Mouse (Mus musculus) left cerebral cortex, adult 2 months (tissue): Measurements from ENCODE around the gene Icmt. TPM values are rescaled to one million over a fixed set of nuclear protein-coding genes. Genes with fewer than 3 reads are reported as not detected.

Experiments used
- DNase-seq, 2 experiments: peaks; one replicate each; pipeline ENCODE4 v3.0.0; 2021 to 2022; ENCODE audit warnings: low spot score in 2 of 2, mixed read lengths in 1 of 2; ENCODE audit errors: extremely low spot score in 1 of 2
- H3K27ac ChIP-seq: fragments of 200-600 bp; 2 replicates; pipeline ENCODE4 v1.8.1; 2022
- H3K4me3 ChIP-seq: fragments of 200-600 bp; 2 replicates; pipeline ENCODE4 v1.8.1; 2022
- CTCF ChIP-seq: fragments of 200-600 bp; IDR thresholded peaks from 2 replicates; pipeline ENCODE4 v1.8.1; 2022; ENCODE audit warnings: antibody characterized with exemption, mild to moderate bottlenecking, moderate library complexity
- intact Hi-C: fragments of 180-260 bp; cut with DNase I; formaldehyde crosslinking; loops from one replicate; pipeline ENCODE4 v1.15.1; 2025
- total RNA-seq, 2 experiments: library from RNA; stranded (reverse); gene quantifications; 2 replicates each; pipeline ENCODE4 v1.2.3; 2021

Gene Icmt
- total RNA-seq, 2 experiments from 2014 or later, result 49.8 to 54.3 TPM

GRCm38 (mm10) chr4:152266236-152266895, 30.7 kb upstream of the Icmt start:
- intact Hi-C loops, result no loop called here
- DNase-seq, result peak in 1 of 2 experiments; percentile 53
- TF ChIP-seq CTCF, result no peak
- Histone ChIP-seq H3K4me3 (no peak overlapping the region), H3K27ac (no peak overlapping the region)

GRCm38 (mm10) chr4:152267748-152268369, 29.2 kb upstream of the Icmt start:
- Histone ChIP-seq H3K4me3 (no peak overlapping the region), H3K27ac (no peak overlapping the region)
- no peak for TF ChIP-seq CTCF
- intact Hi-C loops, result no loop called here
- no peak for DNase-seq

DNA sequence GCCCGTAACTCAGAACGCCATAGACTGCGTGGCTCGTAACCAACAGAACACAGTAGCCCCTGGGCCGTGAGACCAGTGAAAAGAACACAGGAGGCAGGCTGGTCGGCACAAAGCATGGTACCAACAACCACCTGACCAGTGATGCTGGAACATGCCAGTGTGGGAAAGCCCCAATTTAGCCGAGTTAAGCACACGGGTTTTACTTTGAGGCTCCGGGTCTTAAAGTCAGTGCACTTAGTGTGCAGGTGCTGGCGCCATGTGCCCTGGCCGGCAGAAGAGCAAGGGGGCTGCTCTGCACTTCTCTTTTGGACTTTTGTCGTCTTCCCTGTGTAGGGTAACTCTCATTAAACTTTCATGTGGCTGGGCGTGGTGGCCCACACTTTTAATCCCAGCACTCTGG, 27.1 kb upstream of the Icmt start:
- intact Hi-C loops, result no loop called here
- Histone ChIP-seq H3K4me3 (no peak overlapping the region), H3K27ac (no peak overlapping the region)
- DNase-seq, result no peak
- TF ChIP-seq CTCF, result no peak

GRCm38 (mm10) chr4:152270599-152270998, 26.4 kb upstream of the Icmt start:
- DNase-seq, result no peak
- Histone ChIP-seq H3K27ac (no peak overlapping the region), H3K4me3 (no peak overlapping the region)
- intact Hi-C loops, result no loop called here
- no peak for TF ChIP-seq CTCF

GRCm38 (mm10) chr4:152271334-152271733, 25.7 kb upstream of the Icmt start:
- Histone ChIP-seq H3K27ac (no peak overlapping the region), H3K4me3 (no peak overlapping the region)
- no peak for TF ChIP-seq CTCF
- intact Hi-C loops, result no loop called here
- no peak for DNase-seq

DNA sequence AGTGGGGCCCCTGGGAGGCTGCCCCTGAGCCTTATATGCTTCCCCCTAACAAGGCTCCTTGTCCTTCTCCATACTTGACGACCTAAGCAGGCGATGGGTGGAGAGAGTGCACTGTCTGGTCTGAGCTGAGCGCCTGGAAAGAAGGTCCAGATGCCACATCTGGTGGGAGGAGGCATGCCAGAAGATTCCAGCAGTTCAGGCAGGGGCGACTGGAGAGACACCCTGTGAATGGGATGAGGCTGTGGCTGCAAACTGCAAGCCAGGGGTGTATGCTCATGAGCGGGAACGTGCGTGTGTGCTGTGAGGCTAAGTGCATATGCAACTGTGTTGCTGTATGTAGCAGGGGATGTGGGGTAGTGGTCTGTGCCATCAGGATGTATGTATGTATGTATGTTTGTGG, 25.0 kb upstream of the Icmt start:
- no peak for TF ChIP-seq CTCF
- intact Hi-C loops, result loop anchor here (2.0 kb wide), 1 partner anchor 45 kb away; no protein-coding TSS in a partner anchor
- DNase-seq, result no peak
- H3K27ac ChIP-seq, result no peak overlapping the region
- no peak overlapping the region for H3K4me3 ChIP-seq

DNA sequence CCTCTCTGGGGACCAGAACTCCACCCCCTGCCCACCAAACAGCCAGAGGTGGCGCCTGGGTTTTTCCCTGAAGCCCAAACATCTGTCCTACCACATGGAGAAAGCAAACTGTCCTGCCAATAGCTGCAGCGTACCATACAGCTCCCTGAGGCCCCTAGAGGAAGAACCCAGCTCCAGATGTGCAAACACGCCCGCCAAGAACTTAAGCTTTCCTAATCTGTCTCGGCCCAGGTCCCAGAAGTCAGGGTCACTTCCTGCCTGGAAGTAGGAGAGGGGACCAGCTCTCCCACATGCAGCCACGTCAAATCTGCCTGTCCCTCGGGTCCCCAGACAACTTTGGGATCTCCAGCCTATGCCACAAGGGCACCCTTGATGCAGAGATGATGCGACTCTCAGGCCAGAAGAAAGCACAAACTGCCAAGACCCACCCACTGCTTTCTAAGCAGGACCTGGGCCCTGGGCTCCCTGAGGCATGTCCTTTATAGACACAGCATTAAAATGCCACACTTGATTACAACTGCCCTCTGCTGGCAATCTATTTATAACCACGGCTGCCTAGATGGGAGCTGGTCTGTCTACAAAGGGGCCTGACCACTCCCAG, 24.5 kb upstream of the Icmt start:
- Histone ChIP-seq H3K27ac (no peak overlapping the region; the same call in 1 of the 2 replicates), H3K4me3 (no peak overlapping the region)
- peak; percentile 29 for TF ChIP-seq CTCF
- intact Hi-C loops, result loop anchor here (2.0 kb wide), 1 partner anchor 46 kb away; no protein-coding TSS in a partner anchor
- DNase-seq, result no peak

DNA sequence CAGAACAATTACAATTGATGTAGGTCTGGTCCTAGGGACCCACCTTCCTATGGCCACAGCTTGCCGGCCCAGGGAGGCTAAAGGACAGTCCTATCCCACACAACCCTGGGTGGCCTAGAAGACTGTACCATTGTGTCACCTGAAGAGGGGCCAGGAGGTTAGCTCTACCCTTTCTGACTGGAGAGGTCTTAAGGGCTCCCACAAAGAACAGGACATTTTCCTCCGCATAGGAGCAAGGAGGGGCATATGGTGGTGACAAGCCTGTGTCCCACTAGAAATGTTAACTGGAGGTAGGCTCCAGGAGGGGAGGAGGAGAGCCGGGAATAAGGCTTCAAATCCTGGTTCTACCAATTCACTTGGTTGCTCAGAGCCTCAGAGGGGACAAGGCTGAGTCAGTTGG, 23.8 kb upstream of the Icmt start:
- peak overlapping the region; percentile 58 for H3K27ac ChIP-seq
- intact Hi-C loops, result loop anchor here (2.0 kb wide), 1 partner anchor 46 kb away; no protein-coding TSS in a partner anchor
- no peak for TF ChIP-seq CTCF
- H3K4me3 ChIP-seq, result no peak overlapping the region
- DNase-seq, result no peak

DNA sequence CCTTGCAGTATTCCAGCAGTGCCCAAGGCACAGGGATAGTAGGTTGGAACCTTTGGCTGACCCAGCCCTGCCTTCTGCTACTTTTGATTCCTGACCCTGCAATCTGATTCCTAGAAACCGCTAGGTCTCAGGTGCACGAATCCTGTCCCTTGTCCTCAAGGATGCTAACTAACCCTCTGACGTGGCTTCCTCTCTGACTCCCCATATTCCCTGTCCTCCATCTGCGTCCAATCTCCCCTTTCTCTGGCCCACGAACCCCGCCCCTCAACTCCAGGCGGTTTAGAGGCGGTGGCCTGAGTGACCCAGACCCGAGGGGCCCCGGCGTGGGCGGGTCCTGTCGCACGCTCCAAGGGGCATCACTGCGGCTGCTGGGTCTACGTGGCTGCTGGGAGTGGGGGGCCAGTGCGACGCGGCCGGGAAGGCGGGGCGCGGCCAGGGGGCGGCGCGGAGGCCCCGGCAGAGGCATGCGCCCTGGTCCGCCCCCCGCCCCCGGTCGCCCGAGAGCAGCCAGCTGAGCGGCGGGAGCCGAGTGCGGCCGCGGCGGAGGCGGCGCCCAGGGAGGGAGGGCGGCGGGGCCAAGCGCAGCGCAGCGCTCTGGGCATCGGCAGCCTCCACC, 23.3 kb upstream of the Icmt start, which contains the start of gene Gpr153:
TSS of gene Gpr153 (plus strand) at position 612 of the 616 bp plus-strand sequence.
- H3K4me3 ChIP-seq, result peak within 1 kb of the TSS; percentile 58
- peak within 1 kb of the TSS; percentile 72 for H3K27ac ChIP-seq
- peak; percentile 61 to 67 for DNase-seq
- intact Hi-C loops, result loop anchor here (2.0 kb wide), 1 partner anchor 47 kb away; no protein-coding TSS in a partner anchor
- TF ChIP-seq CTCF, result no peak

DNA sequence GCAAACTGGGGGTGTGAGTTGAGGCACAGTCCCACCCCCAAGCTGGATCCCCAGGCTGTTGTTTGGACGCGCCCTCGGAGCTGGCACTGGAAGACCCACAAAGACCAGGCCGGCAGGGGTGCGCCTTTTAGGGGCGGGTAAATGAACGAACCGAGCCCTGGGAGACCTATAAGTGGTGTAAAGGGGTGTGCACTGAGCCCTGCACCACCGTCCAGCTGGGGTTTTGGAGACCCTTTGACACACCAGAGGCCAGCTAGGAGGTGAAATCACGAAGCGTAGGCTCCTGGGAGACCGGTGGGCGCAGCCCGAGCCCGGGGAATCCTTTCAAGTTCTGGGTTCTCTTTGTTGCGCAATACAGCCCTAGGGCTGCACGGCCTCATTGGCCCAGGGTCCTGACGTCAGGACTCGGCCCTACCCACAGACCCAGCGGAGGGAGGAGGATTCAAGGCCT, 22.3 kb upstream of the Icmt start:
- TF ChIP-seq CTCF, result no peak
- peak overlapping the region; percentile 72 for H3K27ac ChIP-seq
- intact Hi-C loops, result no loop called here

GRCm38 (mm10) chr4:152276389-152277347, 20.4 kb upstream of the Icmt start:
- intact Hi-C loops, result no loop called here
- Histone ChIP-seq H3K27ac (no peak overlapping the region), H3K4me3 (no peak overlapping the region)
- no peak for DNase-seq
- TF ChIP-seq CTCF, result peak; percentile 72

More for the DNA sequence above, 22.3 kb upstream of the Icmt start:
- H3K4me3 ChIP-seq, result peak overlapping the region; percentile 58
- no peak for DNase-seq
